Mouse (Mus musculus): ENCODE measurements around the gene Ttc39a.
A peak's percentile ranks its signal among the peaks of the same experiment; 100 is the strongest.

Ttc39a gene

DNA sequence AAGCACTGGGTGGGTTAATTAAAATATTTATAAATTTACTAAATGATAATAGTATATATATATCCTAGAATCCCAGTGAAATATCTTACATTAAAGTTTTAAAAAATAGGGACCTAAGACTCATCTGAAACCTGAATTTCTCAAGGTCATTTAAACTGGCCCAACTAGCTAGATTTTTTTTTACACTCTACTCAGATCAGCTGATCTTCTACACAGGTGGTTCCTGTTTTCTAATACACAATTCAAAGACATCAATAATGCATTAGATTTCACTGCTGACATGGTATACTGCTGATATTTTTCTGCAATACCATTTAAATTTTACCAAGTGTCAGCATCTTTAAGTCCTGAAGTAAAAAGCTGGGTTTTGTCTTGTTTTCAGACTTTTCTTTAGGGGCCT is 57.5 kb downstream of the Ttc39a start:
- no peak for DNase-seq

DNA sequence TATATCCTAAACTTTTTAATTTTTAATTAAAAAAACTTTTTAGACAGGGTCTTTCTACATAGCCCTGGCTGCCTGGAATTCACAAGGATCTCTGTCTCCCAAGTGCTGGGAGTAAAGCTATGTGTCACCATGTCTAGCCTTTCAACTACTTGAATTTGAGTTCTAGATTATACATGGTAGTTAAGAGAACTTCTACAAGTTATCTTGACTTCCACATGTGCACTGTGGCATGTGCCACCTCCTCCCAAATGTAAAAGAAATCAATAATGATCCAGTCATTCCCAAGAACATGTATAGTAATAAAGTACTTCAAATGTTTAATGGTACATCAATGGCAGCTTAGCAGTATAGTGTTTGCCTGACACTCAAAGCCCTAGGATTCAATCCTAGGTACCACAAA is 61.3 kb downstream of the Ttc39a start:
- DNase-seq, result no peak

DNA sequence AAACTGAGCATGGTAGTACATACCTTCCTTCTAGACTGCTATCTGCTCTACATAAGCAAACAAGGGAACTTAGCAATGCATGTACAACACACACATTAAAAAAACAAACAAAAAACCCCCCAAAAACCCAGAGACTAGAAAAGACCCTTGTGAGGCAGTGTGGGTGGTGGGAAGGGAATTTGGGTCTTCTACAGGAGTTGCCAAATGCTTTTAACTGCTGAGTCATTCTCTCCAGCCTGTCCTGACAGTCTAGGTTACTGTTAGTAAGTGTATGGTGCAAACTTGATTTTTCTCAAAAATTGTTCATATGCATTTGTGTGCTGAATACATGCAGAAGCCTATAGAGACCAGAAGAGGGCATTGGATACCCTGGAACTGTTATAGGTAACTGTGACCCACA is 65.2 kb downstream of the Ttc39a start:
- no peak for DNase-seq

DNA sequence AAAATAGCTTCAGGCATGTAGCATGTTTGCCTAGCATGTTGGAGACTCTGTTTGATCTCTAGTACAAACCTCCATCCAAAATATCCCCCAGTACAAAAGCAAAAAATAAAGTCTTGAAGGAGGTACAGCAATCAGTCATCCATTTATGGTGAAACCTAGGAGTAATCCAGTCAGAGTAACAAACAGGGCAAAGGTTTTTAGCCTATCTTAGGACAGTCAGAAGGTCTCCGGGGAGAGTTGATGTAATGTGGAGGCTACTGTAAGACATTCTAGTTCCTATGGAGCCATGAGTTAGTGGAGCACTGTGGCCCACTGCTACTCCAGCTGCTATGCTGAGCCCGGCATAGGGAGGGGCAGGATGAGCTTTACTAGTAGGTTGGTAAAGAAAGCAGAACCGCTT is 66.1 kb downstream of the Ttc39a start:
- DNase-seq, result peak; percentile 8

DNA sequence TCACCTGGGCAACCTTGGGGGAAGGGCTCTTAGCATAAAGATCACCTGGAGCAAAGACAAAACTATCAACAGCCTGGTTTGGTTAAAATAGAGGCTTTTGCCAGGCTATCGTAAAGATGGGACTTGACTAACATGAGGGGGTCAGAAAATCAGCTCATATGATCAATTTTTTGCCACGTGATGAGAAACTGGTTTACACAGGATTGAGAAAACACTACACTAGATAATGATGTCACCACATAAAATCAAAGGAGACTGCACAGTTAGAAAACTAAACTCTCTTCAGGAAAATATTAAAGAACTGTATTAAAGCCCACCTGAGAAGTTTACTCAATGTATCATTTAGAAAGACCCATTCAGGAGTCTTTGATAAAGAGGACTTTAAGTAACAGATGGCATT is 68.7 kb downstream of the Ttc39a start:
- DNase-seq, result no peak

DNA sequence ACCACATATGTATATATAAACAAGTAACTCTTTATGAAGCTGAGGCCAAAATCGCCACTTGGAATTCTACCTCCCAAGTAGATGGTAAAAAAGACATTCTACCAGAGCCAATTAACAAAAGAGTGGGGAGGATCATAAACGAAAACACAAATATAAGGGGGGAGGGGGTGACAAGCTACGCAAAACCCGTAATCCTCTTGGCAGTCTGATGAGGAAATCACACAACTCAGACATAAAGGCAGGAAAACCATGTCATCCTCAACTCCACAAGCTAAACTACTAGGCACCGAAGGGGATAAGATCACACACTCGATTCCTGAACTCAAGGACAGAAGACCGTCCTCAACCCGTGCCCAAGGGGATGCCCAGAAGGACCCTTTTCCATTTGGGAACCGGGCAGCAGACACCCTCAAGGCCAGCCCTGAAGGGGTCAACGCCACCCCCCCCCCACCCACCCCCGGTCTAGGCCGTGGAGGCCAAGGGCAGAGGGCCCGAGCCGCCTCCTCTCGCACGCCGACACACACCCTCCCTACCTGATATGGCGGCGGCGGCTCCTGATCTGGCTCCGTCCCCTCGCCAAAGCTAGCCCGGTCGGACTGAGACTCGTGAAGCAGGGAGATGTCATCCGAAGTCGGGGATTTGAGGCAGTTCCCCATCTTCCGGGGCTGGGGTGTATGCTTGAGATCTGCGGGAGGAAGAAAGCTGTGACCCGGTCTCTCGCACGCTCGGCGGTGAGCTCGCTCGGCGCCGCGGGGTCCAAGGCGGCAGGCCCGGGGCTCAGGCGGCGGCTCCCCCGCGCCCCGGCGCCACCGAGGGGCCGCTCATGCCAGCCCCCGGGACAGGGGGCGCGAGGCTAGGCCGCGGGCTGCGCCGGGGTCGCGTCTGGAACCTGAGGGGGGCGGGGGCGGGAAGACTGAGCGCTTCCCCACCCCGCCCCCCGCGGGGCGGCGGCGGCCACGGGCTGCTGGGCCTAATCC is 69.4 kb downstream of the Ttc39a start:
- DNase-seq, result peak; percentile 62

DNA sequence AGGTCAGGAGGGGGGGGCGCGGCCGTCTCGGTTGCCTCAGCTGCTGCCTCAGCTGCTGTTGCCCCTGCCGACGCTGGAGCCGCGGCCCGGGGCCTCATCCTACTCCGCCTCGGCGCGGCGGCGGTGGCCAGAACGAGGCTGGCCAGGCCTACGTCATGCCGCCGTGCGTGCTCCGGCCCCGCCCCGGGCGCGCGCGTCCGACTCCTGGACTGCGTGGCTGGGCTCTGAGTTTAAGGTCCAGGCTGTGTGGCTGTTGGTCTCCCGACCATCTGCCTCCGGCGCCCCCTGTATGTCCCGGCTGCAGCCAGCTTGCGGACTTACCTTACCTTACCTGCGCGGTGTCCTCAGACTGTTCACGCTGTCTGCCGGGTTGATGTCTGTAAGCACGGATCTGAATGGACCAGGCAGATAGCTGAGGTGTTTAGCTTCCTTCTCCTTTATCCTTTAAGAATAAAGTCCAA is 70.2 kb downstream of the Ttc39a start:
- DNase-seq, result peak; percentile 96

DNA sequence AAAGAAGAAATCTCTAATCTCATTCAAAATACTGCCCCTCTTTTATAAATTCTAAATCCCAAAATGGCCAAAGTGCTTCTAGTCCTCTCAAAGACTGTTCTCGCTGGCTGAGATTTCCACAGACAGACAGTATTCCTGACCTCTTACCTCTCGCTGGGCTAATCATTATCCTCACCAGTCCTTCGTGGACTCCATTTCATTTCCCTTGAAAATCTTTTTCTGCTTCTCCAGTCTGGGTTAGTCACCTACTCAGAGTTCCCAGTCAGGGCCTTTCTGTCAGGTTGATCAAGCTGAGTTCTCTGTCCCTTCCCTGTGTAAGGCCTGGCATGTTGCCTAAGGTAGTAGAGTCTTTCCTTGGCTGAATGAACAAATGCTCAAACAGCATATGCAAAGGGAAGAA is 71.0 kb downstream of the Ttc39a start:
- DNase-seq, result peak; percentile 46

DNA sequence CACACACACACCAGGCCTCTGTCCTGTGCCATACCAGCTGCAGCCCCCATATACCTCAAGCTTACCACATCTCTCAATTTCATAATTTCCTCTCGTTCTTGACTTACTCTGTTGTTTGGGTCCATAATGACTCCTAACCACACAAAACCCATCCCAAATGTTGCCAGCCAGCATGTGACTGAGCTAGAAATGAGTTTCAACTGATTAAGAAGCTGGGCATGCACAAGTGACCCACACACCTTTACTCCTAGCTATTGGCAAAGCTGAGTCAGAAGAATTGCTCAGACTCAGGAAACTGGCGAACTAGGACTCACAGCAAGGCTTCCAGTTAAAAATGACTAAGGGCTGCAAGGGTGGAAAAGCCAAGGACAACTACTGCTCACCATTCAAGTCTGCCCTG is 75.0 kb downstream of the Ttc39a start:
- DNase-seq, result no peak

DNA sequence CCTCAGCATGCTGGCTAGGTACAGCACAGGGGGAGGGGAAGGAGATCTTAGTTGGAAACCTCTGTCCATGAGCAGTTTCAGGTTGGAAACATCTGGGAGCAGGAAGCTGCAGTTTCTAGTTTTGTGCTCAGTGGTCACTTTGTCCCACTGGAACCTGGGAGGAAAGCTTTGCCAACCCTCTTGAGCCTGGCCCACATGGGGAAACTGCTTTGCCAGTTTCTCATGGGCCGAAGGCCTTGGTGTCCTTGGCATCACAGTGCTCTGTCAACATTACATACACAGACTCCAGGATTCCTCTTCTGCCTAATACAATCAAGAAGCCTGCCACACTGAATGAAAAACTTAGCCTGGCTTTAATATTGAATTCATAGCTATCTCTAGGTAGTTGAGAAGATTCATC is 76.3 kb downstream of the Ttc39a start:
- DNase-seq, result no peak

DNA sequence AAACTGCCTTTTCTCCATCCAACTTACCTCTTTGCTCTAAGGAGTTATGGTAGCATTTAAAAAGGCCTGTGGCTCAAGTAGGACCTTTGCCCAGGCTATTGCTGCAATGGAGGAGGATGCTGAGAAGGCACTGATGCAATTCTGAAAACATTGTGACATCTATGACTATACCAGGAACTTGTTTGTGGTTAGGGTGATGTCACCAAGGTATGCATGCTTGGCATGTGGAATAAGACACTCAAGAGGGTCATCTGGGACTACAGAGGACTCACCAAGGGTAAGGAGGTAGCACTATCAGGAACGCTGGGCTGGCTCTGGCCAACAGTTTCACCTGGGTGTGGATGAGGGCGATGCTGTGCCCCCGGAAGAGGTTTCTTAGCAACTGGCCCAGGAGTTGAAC is 78.2 kb downstream of the Ttc39a start, which contains the start of gene Rnf11:
Gene Rnf11 (minus strand): TSS at position 108 of the 400 bp plus-strand sequence.
- no peak for DNase-seq

DNA sequence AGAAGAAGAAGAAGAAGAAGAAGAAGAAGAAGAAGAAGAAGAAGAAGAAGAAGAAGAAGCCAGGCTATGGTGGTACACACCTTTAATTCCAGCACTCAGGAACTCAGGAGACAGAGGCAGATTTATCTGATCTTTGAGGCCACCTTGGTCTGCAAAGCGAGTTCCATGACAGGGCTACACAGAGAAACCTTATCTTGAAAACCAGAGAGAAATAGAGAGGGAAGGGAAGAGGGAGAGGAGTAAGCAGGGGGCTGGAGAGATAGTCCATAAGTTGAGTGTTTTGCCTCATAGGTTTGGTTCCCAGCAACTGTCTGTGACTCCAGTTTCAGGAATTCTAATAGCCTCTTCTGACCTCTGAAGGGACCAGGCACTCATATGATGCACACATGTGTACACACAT is 82.4 kb downstream of the Ttc39a start:
- DNase-seq, result no peak

DNA sequence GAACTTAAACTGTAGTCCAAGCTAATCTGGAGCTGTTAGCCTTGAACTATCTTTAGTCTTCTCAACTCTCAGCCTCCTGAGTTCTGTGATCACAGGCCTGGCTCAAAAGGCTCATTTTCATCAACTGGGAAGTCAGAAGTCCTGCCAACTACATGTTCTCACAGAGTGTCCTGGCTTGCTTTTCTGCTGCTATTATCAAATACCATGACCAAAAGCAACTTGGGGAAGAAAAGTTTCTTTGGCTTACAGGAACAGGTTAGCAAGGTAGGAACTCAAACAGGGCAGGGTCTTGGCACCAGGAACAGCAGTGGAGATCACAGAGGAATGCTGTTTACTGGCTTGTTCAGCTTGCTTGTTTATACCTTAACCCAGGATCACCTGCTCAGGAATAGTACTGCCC is 87.2 kb downstream of the Ttc39a start:
- peak; percentile 17 for DNase-seq

Measured in kidney, postnatal 14 days (tissue).